Mouse (Mus musculus) CD4-positive naive resting alpha-beta T cell, adult 57 days (primary cell): Measurements from ENCODE around the gene Evi5l. TPM values are rescaled to one million over a fixed set of nuclear protein-coding genes. Genes with fewer than 3 reads are reported as not detected.

Experiments
- total RNA-seq: library from RNA; stranded (reverse); gene quantifications from one replicate; pipeline ENCODE4 v1.2.4, GENCODE M21; 2023

The Evi5l gene
- 18.8 TPM for total RNA-seq

DNA sequence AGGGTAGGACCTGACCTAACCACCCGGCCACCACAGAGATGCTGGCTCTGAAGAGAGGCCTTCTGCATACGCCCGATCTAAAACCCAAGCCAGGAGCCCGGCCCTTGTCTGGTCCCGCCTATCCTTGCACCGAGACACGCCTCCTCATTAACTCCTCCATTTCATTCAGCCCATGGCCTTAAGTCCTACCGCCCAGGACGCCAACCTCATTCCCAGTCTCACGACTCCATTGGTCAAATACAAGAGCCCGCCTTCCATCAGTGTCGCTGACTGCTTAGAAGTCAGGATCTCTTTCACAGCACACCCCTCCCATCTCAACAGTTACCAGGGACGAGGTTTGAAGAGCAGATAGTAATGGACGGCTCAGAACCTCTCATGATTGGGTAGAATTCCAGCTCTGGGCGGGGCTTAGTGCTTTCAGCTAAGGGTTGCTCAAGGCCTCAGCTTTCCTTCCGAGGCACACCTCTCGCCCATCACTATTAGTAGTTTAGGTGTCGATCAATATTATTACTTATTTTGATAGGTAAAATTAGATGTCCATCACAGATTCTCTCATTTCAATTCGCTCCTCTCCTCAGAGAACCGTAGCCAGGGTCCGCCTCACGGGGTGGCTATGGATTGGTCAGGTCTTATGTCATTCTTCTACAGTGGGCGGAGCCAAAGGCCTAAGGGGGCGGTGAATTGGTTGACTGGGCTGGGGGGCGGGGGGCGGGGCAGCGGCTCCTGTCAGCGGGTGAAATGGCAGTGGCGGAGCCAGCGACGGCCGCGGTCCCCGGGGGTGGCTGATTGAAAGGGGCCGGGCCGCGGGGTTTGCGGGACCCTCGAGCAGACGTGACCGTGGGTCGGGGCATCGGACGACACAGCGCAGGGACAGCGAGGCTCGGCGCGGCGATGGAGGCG, at the start of gene Evi5l:
Gene Evi5l, plus strand, starts transcription at position 716 of the 900 bp plus-strand sequence.

GRCm38 (mm10) chr8:4133798-4134197, 32.6 kb upstream of the Evi5l start, which contains the start of gene Cd209g:
TSS of gene Cd209g (plus strand) at chr8:4134098.

DNA sequence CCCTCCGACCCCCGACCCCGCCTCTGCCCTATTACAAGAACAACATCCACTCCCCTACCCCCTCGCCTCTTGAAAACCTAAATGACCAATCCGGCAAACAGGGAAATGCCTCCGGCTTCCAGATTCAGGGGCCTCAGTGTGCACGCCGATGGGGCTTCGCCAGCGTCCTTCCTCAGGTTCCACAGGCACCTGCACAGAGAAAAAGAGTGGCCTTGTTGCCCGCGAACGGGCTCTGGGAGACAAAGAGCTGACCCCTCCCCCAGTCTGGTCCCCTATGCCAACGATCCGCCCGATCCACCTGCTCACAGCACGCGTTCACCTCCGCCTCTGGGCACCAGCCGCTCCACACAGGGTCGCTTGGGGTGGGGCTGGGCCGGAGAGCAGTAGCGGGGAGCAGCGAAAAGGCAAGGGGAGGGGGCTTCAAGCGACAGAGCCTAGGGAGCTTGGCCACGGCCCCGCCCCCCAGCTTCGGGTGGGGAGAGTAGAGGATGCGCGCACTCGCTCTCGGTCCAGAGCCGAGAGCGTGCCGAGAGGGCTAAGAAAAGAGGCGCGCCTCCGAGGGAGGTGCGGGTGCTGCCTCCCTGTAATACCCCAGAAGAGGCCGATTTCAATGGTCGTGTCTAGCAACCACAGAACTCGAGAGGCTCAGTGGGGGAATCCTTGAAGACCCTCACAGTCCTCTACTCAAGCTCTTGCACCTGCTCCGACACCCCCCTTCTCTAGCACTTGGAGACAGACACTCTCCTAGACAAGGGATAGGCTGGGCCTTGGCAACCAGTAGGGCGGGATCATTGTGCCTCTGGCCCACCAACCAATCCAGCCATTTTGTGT, 50.6 kb downstream of the Evi5l start, which contains the start of gene Prr36:
Gene Prr36, minus strand, starts transcription at position 669 of the 831 bp plus-strand sequence.

DNA sequence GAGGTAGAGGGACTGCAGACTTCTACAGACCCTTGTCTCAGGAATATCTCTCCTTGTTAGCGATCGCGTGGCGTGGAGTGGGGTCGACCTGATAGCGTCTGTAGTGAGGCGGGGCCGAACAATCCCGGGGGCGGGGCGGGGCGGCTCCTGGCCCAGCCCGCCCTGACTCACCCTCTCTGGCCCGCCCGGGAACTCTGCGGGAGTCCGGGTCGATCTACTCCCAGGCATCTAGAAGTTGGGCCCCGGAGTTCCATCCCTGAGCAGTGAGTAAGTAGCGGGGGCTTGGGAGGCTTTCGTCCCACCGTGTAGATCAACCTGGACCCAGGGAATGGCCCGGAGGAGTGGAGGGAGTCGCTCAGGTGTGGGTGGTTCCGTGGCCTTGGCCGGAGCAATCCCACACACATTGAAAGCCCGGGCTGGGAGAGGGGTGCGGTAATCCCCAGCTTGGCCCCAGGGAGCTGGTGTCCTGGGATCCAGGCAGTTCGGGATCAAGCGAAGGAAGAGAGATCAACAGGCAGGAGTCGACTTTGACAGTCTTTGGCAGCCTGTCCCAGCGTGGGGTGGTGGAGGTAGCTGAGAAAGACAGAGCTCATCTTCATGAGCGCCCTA, 60.5 kb downstream of the Evi5l start, which contains the start of gene Lrrc8e:
Gene Lrrc8e, plus strand, starts transcription at position 89 of the 609 bp plus-strand sequence.

GRCm38 (mm10) chr8:4238434-4239192, 72.2 kb downstream of the Evi5l start, which contains the start of the genes Map2k7 and Gm49320:
TSS of gene Map2k7 (plus strand) at chr8:4238740.
TSS of gene Gm49320 (plus strand) at chr8:4238865.

DNA sequence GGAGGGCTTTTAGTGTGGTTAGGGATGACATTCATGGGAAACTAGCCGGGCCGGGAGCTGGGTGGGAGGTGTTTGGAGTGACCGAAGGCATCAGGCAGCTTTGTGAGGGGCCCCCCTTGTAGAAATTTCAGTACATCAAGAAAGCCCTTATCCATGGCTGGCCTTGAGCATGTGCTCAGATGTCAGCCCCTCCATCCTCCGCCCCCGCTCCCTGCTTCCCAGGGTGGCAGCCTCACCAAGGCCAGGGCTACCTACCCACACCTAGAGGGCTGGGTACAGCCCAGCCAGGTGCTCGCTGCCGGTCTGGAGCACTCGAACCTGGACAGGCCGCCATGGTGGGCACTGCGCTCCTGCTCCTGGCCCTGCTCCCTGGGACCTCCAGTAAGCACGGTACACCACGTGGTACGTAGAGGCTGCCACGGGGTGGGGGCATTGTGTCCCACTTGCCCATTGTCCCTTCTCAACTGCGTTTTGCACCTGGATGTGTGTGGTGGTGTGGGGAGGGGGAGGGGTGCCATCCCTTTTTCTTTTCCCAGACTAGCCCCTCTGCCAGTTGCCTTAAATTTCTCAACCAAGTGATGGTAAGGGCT, 81.7 kb downstream of the Evi5l start, which contains the start of gene Tgfbr3l:
Gene Tgfbr3l, plus strand, starts transcription at position 264 of the 590 bp plus-strand sequence.

GRCm38 (mm10) chr8:4252934-4253841, 86.8 kb downstream of the Evi5l start, which contains the start of gene Snapc2:
TSS of gene Snapc2 (plus strand) at chr8:4253080.

DNA sequence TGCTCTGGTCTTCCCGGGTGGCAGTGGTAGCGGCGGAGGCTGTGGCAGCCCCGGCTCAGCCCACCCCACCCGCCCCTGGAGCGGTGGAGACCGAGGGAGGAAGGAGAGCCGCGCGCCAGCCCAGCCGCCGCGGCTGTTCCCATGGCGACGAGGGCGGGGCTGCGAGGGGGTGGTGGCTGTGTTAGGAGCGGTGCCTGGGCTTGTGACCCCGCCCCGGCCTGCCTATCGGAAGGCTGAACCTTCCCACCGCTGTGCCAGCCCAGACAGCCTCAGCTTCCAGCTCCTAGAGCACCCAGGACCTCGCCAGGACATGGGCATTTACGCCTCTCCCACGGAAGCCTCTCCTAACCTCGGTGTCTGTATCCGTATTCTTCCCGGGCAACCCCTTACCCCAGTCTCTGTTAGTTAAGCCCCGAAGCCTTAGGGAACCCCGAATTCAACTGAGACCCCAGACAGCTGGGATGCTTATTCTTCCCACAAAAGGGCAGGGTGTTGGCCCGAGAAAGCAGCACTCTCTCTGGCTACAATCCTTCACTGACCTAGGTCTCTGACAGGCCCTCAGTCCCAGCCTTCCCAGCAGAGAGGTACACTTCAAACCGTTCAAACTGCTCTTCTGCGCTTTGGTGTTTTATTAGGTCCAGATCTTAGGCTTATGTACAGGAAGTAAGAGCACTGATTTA, 92.9 kb downstream of the Evi5l start, which contains the start of gene Ctxn1:
Gene Ctxn1, minus strand, starts transcription at position 150 of the 680 bp plus-strand sequence.

Other genes starting within 250 kb of the Evi5l start
- gene Cd209b, start 239.7 kb upstream of the Evi5l start, total RNA-seq = 0.30 TPM
- gene Cd209c, start 211.8 kb upstream of the Evi5l start, total RNA-seq = not detected
- not detected for gene Cd209f, start 60.7 kb upstream of the Evi5l start, total RNA-seq
- not detected for gene Cd209g, start 32.5 kb upstream of the Evi5l start, total RNA-seq
- 0.12 TPM for gene Prr36, start 50.9 kb downstream of the Evi5l start, total RNA-seq
- not detected for gene Lrrc8e, start 60.3 kb downstream of the Evi5l start, total RNA-seq
- gene Map2k7, start 72.2 kb downstream of the Evi5l start, total RNA-seq = 132 TPM
- 2.1 TPM for gene Gm49320, start 72.3 kb downstream of the Evi5l start, total RNA-seq
- 36.6 TPM for gene Tgfbr3l, start 81.6 kb downstream of the Evi5l start, total RNA-seq
- 16.0 TPM for gene Snapc2, start 86.5 kb downstream of the Evi5l start, total RNA-seq
- gene Ctxn1, start 92.7 kb downstream of the Evi5l start, total RNA-seq = 0.47 TPM
- gene Timm44, start 109.3 kb downstream of the Evi5l start, total RNA-seq = 75.6 TPM
- 20.5 TPM for gene Ccl25, start 158.6 kb downstream of the Evi5l start, total RNA-seq
- 103 TPM for gene Elavl1, start 158.8 kb downstream of the Evi5l start, total RNA-seq